Mouse (Mus musculus): ENCODE results near the gene Olfr608. TPM values are rescaled to one million over a fixed set of nuclear protein-coding genes. Genes with fewer than 3 reads are reported as not detected.
"Not testable (repeated sequence)": the region's sequence is repeated elsewhere in the genome, so short reads cannot be mapped to it uniquely, and the experiment has no call there.

The Olfr608 gene
- polyA plus RNA-seq (2015; fragmentation: Nextera tagmentation; extraction: Ambion mirVana), result not detected in 2 replicates

DNA sequence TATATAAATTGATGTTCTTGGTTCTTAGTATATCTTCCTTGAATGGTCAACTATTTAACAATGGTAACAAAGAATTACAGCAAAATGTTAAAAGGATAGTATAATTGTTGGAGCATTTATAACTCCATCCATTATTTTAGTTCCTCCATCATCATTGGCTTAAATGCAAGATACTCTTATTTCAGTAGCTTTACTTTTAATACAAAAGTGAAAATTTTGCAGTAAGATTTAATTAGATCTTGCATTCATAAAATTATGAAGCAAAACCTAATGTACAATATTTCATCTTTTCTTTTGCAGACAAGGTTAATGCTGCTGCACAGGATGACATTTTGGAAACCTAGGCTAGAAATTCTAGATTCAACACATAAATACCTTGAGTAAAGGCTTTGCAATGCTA, at the start of gene Olfr608:
Gene Olfr608, plus strand, starts transcription at position 301 of the 400 bp plus-strand sequence.
- Histone ChIP-seq H3K27ac (ENCODE audit: low read length) (no peak within 1 kb of the TSS), H3K9ac (replicated peaks; ENCODE audit: low read depth, low read length) (no peak within 1 kb of the TSS), H3K4me3 (replicated peaks; ENCODE audit: low read length) (no peak within 1 kb of the TSS), H3K4me1 (replicated peaks; ENCODE audit: control insufficient read depth, insufficient read depth, low read length) (no peaks in the 10 kb centered on the region), H3K9me3 (ENCODE audit: control insufficient read depth, low read length) (no peaks in the 10 kb centered on the region), H3K36me3 (ENCODE audit: control insufficient read depth, insufficient read depth) (no peaks in the 10 kb centered on the region), H3K4me2 (ENCODE audit: low read length) (no peak within 1 kb of the TSS), H3K27me3 (replicated peaks; ENCODE audit: control insufficient read depth, insufficient read depth, low read length) (no peaks in the 10 kb centered on the region)
- no peak for ATAC-seq

DNA sequence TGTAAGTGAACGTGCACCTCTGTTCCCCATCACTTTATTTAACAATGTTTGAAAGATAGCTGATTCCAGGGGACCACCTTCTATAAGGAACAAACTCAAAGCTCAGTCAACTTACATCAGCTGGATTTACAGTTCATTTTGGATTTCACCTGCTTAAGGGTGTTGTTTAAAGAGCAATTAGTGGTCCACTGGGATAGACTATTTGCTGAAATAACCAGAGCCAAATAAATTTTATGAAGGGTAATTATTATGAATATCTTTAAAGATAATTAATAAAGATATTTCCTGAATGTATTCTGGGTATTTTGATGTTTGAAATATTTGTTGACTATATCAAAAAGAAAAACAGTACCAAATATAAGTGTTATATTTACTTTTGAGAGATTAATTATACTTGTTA, 24.3 kb upstream of the Olfr608 start, which contains the start of gene Olfr605:
Gene Olfr605, minus strand, starts transcription at position 101 of the 400 bp plus-strand sequence.
- no peak within 1 kb of the TSS for H3K9ac ChIP-seq (replicated peaks; ENCODE audit: low read depth, low read length)
- no peaks in the 10 kb centered on the region for H3K4me1 ChIP-seq (replicated peaks; ENCODE audit: control insufficient read depth, insufficient read depth, low read length)
- 86% methylated on average over 1 of the region's 1 CpGs for WGBS
- no peak within 1 kb of the TSS for H3K4me2 ChIP-seq (ENCODE audit: low read length)
- no peak within 1 kb of the TSS for H3K4me3 ChIP-seq (replicated peaks; ENCODE audit: low read length)
- no peaks in the 10 kb centered on the region for H3K36me3 ChIP-seq (ENCODE audit: control insufficient read depth, insufficient read depth)
- H3K27ac ChIP-seq (ENCODE audit: low read length), result no peak within 1 kb of the TSS
- no peak for ATAC-seq
- no peaks in the 10 kb centered on the region for H3K27me3 ChIP-seq (replicated peaks; ENCODE audit: control insufficient read depth, insufficient read depth, low read length)
- H3K9me3 ChIP-seq (ENCODE audit: control insufficient read depth, low read length), result no peaks in the 10 kb centered on the region

- H3K36me3 ChIP-seq (ENCODE audit: control insufficient read depth, insufficient read depth), result no peaks in the 10 kb centered on the region
- H3K9me3 ChIP-seq (ENCODE audit: control insufficient read depth, low read length), result no peaks in the 10 kb centered on the region
- no peak within 1 kb of the TSS for H3K4me2 ChIP-seq (ENCODE audit: low read length)
- H3K4me3 ChIP-seq (replicated peaks; ENCODE audit: low read length), result no peak within 1 kb of the TSS
- no peak within 1 kb of the TSS for H3K27ac ChIP-seq (ENCODE audit: low read length)
- no peak for ATAC-seq
- no peaks in the 10 kb centered on the region for H3K27me3 ChIP-seq (replicated peaks; ENCODE audit: control insufficient read depth, insufficient read depth, low read length)
- 93% methylated on average over 2 of the region's 2 CpGs for whole genome bisulfite sequencing
- H3K9ac ChIP-seq (replicated peaks; ENCODE audit: low read depth, low read length), result no peak within 1 kb of the TSS
- no peaks in the 10 kb centered on the region for H3K4me1 ChIP-seq (replicated peaks; ENCODE audit: control insufficient read depth, insufficient read depth, low read length)
Observed at GRCm38 (mm10) chr7:103448746-103449145, 20.9 kb upstream of the Olfr608 start, which contains the start of gene Olfr606. Gene Olfr606, plus strand, starts transcription at chr7:103449046.

DNA sequence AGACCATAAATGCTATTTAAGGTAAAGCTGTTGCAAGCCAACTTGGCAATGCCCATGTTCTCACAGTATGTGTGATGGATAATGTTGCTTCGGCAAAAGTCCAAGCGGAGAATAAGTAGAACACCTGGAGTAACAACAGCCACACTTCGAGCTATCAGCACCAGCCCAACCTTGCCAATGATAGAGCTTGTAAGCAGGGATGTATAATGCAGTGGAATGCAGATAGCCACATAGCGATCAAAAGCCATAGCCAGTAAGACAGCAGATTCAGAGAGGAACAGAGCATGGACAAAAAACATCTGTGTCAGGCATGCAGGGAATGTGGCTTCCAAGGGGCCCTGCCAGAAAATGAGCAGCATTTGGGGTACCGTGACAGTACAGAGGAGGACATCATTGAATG, 9.1 kb upstream of the Olfr608 start:
- Histone ChIP-seq H3K27ac (ENCODE audit: low read length) (no peak overlapping the region), H3K4me1 (replicated peaks; ENCODE audit: control insufficient read depth, insufficient read depth, low read length) (no peaks in the 10 kb centered on the region), H3K36me3 (ENCODE audit: control insufficient read depth, insufficient read depth) (no peaks in the 10 kb centered on the region), H3K9me3 (ENCODE audit: control insufficient read depth, low read length) (no peaks in the 10 kb centered on the region), H3K27me3 (replicated peaks; ENCODE audit: control insufficient read depth, insufficient read depth, low read length) (no peaks in the 10 kb centered on the region), H3K4me2 (ENCODE audit: low read length) (no peak overlapping the region), H3K9ac (replicated peaks; ENCODE audit: low read depth, low read length) (no peak overlapping the region), H3K4me3 (replicated peaks; ENCODE audit: low read length) (no peak overlapping the region)
- 92% methylated on average over 5 of the region's 5 CpGs for WGBS
- ATAC-seq, result no peak

- not testable (repeated sequence) for ATAC-seq; H3K27ac ChIP-seq (ENCODE audit: low read length); H3K9me3 ChIP-seq (ENCODE audit: control insufficient read depth, low read length); H3K27me3 ChIP-seq (replicated peaks; ENCODE audit: control insufficient read depth, insufficient read depth, low read length); H3K4me2 ChIP-seq (ENCODE audit: low read length); H3K9ac ChIP-seq (replicated peaks; ENCODE audit: low read depth, low read length); H3K36me3 ChIP-seq (ENCODE audit: control insufficient read depth, insufficient read depth); H3K4me3 ChIP-seq (replicated peaks; ENCODE audit: low read length); H3K4me1 ChIP-seq (replicated peaks; ENCODE audit: control insufficient read depth, insufficient read depth, low read length)
- WGBS, result 81% methylated on average over 9 of the region's 9 CpGs
Observed at GRCm38 (mm10) chr7:103477106-103477505, 7.4 kb downstream of the Olfr608 start.

DNA sequence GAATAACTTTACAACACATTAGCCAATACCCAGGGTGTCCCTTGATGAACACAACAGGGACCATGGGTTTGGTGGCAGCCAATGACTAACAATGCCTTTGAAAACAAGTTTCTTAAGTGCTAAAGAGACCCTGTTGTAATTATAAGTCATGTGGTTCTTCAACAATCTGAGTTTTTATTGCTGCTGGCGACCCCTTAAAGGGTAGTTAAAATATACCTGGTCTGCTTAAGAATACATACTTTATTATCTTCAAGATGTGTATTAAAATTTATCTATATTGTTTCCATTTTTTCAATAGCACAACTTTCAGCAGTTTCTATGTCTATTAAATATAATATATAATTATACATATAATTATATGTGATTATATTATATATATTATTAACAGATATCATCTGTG, 28.3 kb downstream of the Olfr608 start, which contains the start of gene Olfr609:
Gene Olfr609, minus strand, starts transcription at position 101 of the 400 bp plus-strand sequence.
- no peak within 1 kb of the TSS for H3K4me3 ChIP-seq (replicated peaks; ENCODE audit: low read length)
- ATAC-seq, result no peak
- WGBS, result 60% methylated on average over 1 of the region's 1 CpGs

GRCm38 (mm10) chr7:103512022-103512421, 42.3 kb downstream of the Olfr608 start, which contains the start of gene Olfr610:
Gene Olfr610, minus strand, starts transcription at chr7:103512122.
- H3K9ac ChIP-seq (replicated peaks; ENCODE audit: low read depth, low read length), result no peak within 1 kb of the TSS
- H3K4me3 ChIP-seq (replicated peaks; ENCODE audit: low read length), result no peak within 1 kb of the TSS
- no peak within 1 kb of the TSS for H3K4me2 ChIP-seq (ENCODE audit: low read length)
- H3K27me3 ChIP-seq (replicated peaks; ENCODE audit: control insufficient read depth, insufficient read depth, low read length), result no peaks in the 10 kb centered on the region
- 84% methylated on average over 2 of the region's 2 CpGs for WGBS
- no peaks in the 10 kb centered on the region for H3K4me1 ChIP-seq (replicated peaks; ENCODE audit: control insufficient read depth, insufficient read depth, low read length)
- no peak within 1 kb of the TSS for H3K27ac ChIP-seq (ENCODE audit: low read length)
- H3K9me3 ChIP-seq (ENCODE audit: control insufficient read depth, low read length), result no peaks in the 10 kb centered on the region
- no peak for ATAC-seq
- H3K36me3 ChIP-seq (ENCODE audit: control insufficient read depth, insufficient read depth), result no peaks in the 10 kb centered on the region

More for the DNA sequence above, 28.3 kb downstream of the Olfr608 start, which contains the start of gene Olfr609:
- no peaks in the 10 kb centered on the region for H3K9me3 ChIP-seq (ENCODE audit: control insufficient read depth, low read length)
- H3K36me3 ChIP-seq (ENCODE audit: control insufficient read depth, insufficient read depth), result no peaks in the 10 kb centered on the region
- no peaks in the 10 kb centered on the region for H3K4me1 ChIP-seq (replicated peaks; ENCODE audit: control insufficient read depth, insufficient read depth, low read length)
- H3K4me2 ChIP-seq (ENCODE audit: low read length), result no peak within 1 kb of the TSS
- H3K9ac ChIP-seq (replicated peaks; ENCODE audit: low read depth, low read length), result no peak within 1 kb of the TSS
- H3K27me3 ChIP-seq (replicated peaks; ENCODE audit: control insufficient read depth, insufficient read depth, low read length), result no peaks in the 10 kb centered on the region
- H3K27ac ChIP-seq (ENCODE audit: low read length), result no peak within 1 kb of the TSS

- not testable (repeated sequence) for H3K4me2 ChIP-seq (ENCODE audit: low read length); H3K9ac ChIP-seq (replicated peaks; ENCODE audit: low read depth, low read length); H3K9me3 ChIP-seq (ENCODE audit: control insufficient read depth, low read length); H3K27me3 ChIP-seq (replicated peaks; ENCODE audit: control insufficient read depth, insufficient read depth, low read length); H3K4me3 ChIP-seq (replicated peaks; ENCODE audit: low read length); H3K27ac ChIP-seq (ENCODE audit: low read length); H3K4me1 ChIP-seq (replicated peaks; ENCODE audit: control insufficient read depth, insufficient read depth, low read length); H3K36me3 ChIP-seq (ENCODE audit: control insufficient read depth, insufficient read depth); ATAC-seq
- WGBS, result 63% methylated on average over 1 of the region's 1 CpGs
Observed at GRCm38 (mm10) chr7:103520746-103521145, 51.1 kb downstream of the Olfr608 start, which contains the start of gene Olfr611. Gene Olfr611, minus strand, starts transcription at chr7:103520846.

Measured in forebrain, embryonic 16.5 days (tissue).